Mouse (Mus musculus): Measurements from ENCODE around the gene Pam16.
A peak's percentile ranks its signal among the peaks of the same experiment; 100 is the strongest.

Gene Pam16

GRCm38 (mm10) chr16:4624481-4625110 lies at the start of gene Pam16:
TSS of gene Pam16 (minus strand) at chr16:4624988.
- DNase-seq (ENCODE audit: low read depth) = peak; percentile 85

- DNase-seq (ENCODE audit: low read depth) = peak; percentile 40
Observed at GRCm38 (mm10) chr16:4674091-4674490, 49.3 kb upstream of the Pam16 start.

DNA sequence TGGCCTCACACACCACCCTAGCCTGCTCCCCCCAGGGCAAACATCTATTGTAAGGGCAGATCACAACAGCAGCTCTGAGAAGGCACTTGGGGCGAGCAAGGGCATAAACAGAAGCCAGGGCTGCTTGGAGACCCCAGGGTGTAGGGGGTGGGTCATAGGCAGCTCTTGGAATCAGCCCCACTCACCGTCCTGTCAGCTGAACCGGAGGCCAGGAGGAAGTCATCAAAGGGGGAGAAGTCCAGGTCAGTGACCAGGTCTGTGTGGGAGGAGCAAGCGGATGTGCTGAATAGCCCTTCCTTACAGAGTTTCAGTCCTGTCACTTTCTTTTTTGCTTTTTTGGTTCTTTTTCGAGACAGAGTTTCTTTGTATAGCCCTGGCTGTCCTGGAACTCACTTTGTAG lies 45.5 kb upstream of the Pam16 start:
- no peak for DNase-seq (ENCODE audit: low read depth)

GRCm38 (mm10) chr16:4667190-4667808 lies 42.5 kb upstream of the Pam16 start:
- DNase-seq (ENCODE audit: low read depth) = peak; percentile 80

DNA sequence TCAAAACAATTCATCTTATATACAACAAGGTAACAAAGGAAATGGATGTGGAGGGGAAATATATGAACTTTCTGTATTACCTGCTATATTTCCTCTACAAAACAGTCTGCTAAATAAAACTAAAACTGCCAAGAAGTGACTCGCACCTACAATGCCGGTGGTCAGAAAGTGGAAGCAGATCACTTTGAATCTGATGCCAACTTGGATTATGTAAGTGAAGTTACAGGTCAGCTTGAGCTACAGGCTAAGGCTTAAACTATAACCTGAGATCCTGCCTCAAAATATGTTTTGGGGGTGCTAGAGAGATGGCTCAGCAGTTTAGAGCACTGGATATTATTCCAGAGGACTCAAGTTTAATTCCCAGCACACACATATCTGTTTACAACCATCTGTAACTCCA lies 40.9 kb upstream of the Pam16 start:
- DNase-seq (ENCODE audit: low read depth) = no peak

DNA sequence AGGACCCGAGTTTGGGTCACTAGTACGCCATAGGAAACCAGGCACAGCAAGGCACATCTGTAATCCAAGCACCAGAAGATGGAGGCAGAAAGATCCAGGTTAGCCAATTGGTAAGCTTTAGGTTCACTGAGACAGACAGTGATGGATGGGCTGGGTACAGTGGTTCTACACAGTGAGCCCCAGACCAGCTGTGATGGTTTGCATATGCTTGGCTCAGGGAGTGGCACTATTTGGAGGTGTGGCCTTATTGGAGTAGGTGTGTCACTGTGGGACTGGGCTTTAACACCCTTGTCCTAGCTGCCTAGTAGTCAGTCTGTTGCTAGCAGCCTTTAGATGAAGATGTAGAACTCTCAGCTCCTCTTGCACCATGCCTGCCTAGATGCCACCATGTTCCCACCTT lies 39.0 kb upstream of the Pam16 start:
- no peak for DNase-seq (ENCODE audit: low read depth)

DNA sequence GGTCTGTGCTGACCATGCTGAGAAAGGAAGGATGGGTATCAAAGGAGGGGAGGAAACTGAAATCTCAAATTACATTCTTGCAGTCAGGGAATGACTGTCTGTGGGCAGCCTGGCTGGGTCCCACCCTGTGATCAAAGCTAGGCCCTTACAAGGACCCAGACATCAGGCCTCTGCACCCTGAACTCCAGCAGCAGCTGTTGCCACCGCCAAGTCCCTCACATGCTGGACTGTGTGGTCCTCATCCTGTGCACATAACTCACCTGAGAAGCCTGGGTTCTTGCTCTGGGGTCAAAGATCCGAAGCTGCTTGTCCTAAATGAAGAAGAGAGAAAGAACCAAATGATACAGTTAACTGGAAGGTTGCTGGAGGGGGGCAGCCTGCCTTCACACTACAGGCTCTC lies 36.8 kb upstream of the Pam16 start:
- DNase-seq (ENCODE audit: low read depth) = no peak

- no peak for DNase-seq (ENCODE audit: low read depth)
Observed at GRCm38 (mm10) chr16:4659326-4659725, 34.5 kb upstream of the Pam16 start.

GRCm38 (mm10) chr16:4658781-4659245 lies 34.0 kb upstream of the Pam16 start:
- DNase-seq (ENCODE audit: low read depth) = no peak

DNA sequence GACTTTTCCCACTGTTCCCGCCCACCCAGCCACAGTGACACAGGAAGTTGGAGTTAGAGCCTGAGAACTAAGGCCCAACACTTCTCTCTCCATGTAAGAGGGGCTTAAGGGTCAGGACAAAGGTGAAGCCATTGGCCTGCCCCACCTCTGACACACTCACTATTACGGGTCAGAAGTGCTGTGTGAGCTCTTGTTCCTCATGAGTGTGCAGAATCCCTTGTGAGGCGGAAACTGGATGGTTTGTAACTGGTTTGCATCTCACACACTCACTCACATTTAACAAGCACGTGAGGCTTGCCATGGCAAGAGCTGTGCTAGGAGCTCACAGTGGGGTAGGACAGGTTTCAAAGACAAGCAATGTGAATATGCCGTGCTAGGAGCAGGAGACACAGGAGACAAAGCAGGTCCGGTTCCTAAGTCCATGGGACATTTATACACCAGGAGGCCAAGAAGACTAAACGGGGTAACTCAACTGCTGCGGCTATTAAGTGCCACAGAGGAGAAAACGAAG lies 31.8 kb upstream of the Pam16 start:
- no peak for DNase-seq (ENCODE audit: low read depth)

- no peak for DNase-seq (ENCODE audit: low read depth)
Observed at GRCm38 (mm10) chr16:4655764-4656570, 31.2 kb upstream of the Pam16 start.

DNA sequence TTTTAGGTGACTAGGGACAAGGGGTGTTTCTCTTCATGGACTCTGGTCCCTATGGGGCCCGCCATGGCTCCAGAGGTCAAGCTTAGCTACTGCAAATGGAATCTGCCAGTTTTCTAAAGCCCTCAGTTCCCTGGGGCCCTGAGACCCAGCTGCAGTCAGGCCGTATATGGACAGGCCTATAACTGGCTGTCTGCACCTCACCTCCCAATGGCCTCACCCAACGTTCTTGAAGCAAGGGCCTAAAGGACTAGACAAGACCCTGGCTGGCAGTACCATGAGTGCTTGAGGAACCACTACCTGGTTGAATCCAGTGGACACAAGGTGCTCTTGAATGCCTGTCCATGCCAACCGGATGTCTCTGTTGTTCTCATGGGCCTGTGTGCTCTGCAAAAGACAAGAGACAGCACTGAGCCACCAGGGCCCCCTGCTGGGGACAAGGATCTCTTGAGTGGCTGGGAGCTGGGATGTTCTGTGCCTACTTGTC lies 30.5 kb upstream of the Pam16 start:
- DNase-seq (ENCODE audit: low read depth) = no peak

DNA sequence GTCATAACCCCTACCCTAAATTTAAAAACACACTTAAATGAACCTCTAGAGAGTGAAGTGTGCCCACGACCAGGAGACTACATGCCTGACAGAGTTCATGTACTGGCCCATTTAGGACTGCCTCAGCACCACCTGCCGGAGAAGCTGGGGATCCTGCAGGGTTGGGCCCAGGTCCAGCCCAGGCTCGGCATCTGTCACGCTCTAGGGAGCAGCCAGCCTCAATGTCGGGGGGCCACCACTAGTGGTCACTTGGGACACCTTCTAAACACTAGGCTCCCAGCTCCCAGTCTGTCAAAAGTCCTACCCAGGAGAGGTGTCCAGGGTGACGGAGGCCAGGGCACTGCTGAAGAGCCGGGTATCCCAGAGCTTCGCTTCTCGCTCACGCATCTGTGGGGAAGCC lies 29.9 kb upstream of the Pam16 start:
- DNase-seq (ENCODE audit: low read depth) = no peak

- DNase-seq (ENCODE audit: low read depth) = no peak
Observed at GRCm38 (mm10) chr16:4652707-4653416, 28.1 kb upstream of the Pam16 start.

GRCm38 (mm10) chr16:4651624-4652023 lies 26.8 kb upstream of the Pam16 start:
- DNase-seq (ENCODE audit: low read depth) = no peak

DNA sequence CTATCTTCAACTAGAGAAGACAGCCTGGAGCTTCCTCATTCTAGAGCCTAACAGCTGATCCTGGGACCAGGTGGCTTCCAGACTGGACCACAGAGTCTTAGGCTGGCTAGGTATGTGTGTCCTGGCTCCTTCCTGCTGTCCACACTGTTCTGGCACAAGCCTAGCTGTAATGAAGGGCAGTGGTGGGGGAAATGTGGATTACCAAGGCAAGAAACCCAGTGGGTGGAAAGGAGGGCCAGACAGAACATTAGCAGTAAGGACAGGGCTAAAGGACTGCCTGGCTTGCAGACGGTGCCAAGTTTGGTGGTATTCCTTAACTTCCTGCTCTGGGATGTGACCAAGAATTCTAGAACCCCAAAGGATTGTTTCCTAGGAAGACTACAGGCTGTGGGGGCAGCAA lies 26.3 kb upstream of the Pam16 start:
- DNase-seq (ENCODE audit: low read depth) = no peak

DNA sequence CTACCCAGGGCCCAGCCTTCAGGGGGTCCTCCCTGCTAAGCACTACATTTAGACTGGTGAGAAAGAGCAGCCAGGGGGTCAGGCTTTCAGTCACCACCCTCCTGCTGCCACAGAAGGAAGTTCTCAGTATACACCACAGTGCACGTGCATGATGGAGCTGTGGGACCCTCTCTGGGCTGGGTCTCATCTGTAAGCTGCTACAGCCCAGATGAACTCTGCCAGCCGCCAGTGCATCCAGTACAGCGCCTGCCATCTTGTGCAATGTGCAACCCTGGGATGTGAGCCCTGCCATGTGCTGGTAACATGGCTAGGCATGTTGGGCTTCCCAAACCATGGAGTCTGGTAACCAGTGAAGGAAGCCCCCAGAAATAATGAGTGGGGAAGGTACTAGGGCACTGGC lies 25.4 kb upstream of the Pam16 start:
- DNase-seq (ENCODE audit: low read depth) = no peak

DNA sequence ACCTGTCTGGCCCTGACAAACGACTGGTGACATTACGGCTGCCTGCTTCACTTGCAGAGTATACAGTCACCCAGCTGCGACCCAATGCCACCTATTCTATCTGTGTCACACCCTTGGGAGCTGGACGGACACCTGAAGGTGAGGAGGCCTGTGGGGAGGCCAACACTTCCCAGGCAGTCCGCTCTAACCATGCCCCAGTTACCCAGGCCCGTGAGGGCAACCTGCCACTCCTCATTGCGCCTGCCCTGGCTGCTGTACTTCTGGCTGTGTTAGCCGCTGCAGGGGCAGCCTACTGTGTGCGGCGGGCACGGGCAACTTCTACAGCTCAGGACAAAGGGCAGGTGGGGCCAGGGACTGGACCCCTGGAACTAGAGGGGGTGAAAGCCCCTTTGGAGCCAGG lies 24.9 kb upstream of the Pam16 start:
- DNase-seq (ENCODE audit: low read depth) = no peak

GRCm38 (mm10) chr16:4649211-4649610 lies 24.4 kb upstream of the Pam16 start:
- no peak for DNase-seq (ENCODE audit: low read depth)

- no peak for DNase-seq (ENCODE audit: low read depth)
Observed at GRCm38 (mm10) chr16:4648416-4649023, 23.7 kb upstream of the Pam16 start.

- no peak for DNase-seq (ENCODE audit: low read depth)
Observed at GRCm38 (mm10) chr16:4647651-4648141, 22.9 kb upstream of the Pam16 start.

GRCm38 (mm10) chr16:4646831-4647230 lies 22.0 kb upstream of the Pam16 start:
- DNase-seq (ENCODE audit: low read depth) = no peak
